In the genomic region with DNA sequence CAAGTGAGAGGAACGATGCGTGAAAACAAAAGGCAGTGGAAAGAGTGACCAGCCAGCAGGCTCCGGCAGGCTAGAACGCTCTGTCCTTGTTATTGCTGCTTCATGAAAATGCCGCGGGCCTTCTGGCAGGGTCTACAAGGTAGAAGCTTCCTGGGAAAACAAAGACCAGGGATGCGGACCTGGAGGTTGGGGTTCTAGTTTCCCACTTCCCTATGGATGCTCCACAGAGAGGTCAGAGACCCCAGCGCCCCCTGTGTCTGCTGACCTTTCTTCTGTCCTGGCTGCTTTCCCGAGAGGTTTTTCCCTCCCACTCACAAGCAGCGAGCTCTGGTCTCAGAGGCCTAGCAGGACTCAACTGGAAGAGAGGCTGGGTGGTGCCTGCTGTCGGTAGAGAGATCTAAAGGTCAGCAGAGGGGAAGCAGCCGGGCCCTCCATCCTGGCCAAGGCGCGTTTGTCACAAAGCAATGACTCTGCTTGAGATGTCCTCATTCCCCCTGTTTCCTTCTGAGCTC, we compare ENCODE assay signal across 9 mouse cellular contexts. TPM values are rescaled to one million over a fixed set of nuclear protein-coding genes. Genes with fewer than 3 reads are reported as not detected.
A peak's percentile ranks its signal among the peaks of the same experiment; 100 is the strongest.
DNase-seq lines count a peak whose midpoint lies in the region; ATAC-seq and TF ChIP-seq lines count a peak whose summit lies in the region.
"Had no signal": no experiment of that assay in that cellular context is flagged by ENCODE, and none has a peak within 500 bp of the region (broad histone marks: within the 10 kb centered on the region; RNA-seq: fewer than 3 reads in every experiment).

No protein-coding gene starts in this region.

- ATAC-seq in forebrain, embryonic 15.5 days (replicated peaks), result no peak
- no peak for ATAC-seq in intestine, embryonic 16.5 days

- DNase-seq in forebrain, embryonic 10.5 days (ENCODE audit: extremely low spot score, low spot score), result no peak
- no peak for DNase-seq in embryonic facial prominence, embryonic 10.5 days (ENCODE audit: low spot score)
- DNase-seq in kidney, adult 9 months, result peak; percentile 60
- DNase-seq in urinary bladder, postnatal 14 days (ENCODE audit: low spot score), result no peak
- no peak for DNase-seq in natural killer cell, adult 2 months (ENCODE audit: low spot score in 2 of 2)

- no peak for TF ChIP-seq CTCF in E14TG2a.4 (conservative IDR thresholded peaks at IDR 0.05; ENCODE audit: low read length)

- H3K27me3 ChIP-seq in forebrain, embryonic 10.5 days (ENCODE audit: poor library complexity, severe bottlenecking), result no peaks in the 10 kb centered on the region
- H3K27me3 ChIP-seq in forebrain, embryonic 15.5 days, result no peaks in the 10 kb centered on the region
- H3K27me3 ChIP-seq in E14TG2a.4 (ENCODE audit: insufficient read depth, low read length), result peaks cover 3% of the 10 kb centered on the region; the same call in 1 of the 2 replicates
- no peaks in the 10 kb centered on the region for H3K27me3 ChIP-seq in embryonic facial prominence, embryonic 10.5 days (replicated peaks; ENCODE audit: low read depth, poor library complexity, severe bottlenecking)
- no peaks in the 10 kb centered on the region for H3K27me3 ChIP-seq in intestine, embryonic 16.5 days (replicated peaks; ENCODE audit: control insufficient read depth, insufficient read depth, low read length)
- H3K27me3 ChIP-seq: embryonic facial prominence, embryonic 13.5 days had no signal

- H3K4me1 ChIP-seq in forebrain, embryonic 10.5 days, result peaks cover 27% of the 10 kb centered on the region
- H3K4me1 ChIP-seq in forebrain, embryonic 15.5 days, result no peaks in the 10 kb centered on the region
- peaks cover 51% of the 10 kb centered on the region for H3K4me1 ChIP-seq in E14TG2a.4 (replicated peaks; ENCODE audit: low read depth, low read length)
- peaks cover 31% of the 10 kb centered on the region for H3K4me1 ChIP-seq in embryonic facial prominence, embryonic 10.5 days
- 0 out of 2 replicates have a peak, but pooled peaks cover 4% of the 10 kb centered on the region for H3K4me1 ChIP-seq in intestine, embryonic 16.5 days (ENCODE audit: control insufficient read depth, insufficient read depth, low read length)

- H3K9me3 ChIP-seq in forebrain, embryonic 10.5 days, result no peaks in the 10 kb centered on the region
- H3K9me3 ChIP-seq in forebrain, embryonic 15.5 days, result no peaks in the 10 kb centered on the region
- no peaks in the 10 kb centered on the region for H3K9me3 ChIP-seq in E14TG2a.4 (ENCODE audit: low read length)
- no peaks in the 10 kb centered on the region for H3K9me3 ChIP-seq in embryonic facial prominence, embryonic 10.5 days
- no peaks in the 10 kb centered on the region for H3K9me3 ChIP-seq in intestine, embryonic 16.5 days (ENCODE audit: control insufficient read depth, low read length)
- H3K9me3 ChIP-seq: embryonic facial prominence, embryonic 13.5 days had no signal

- H3K27ac ChIP-seq in forebrain, embryonic 10.5 days, result peak overlapping the region; percentile 74
- H3K27ac ChIP-seq in forebrain, embryonic 15.5 days (replicated peaks), result no peak overlapping the region
- peak overlapping the region; percentile 67 for H3K27ac ChIP-seq in embryonic facial prominence, embryonic 10.5 days (replicated peaks)
- no peak overlapping the region for H3K27ac ChIP-seq in intestine, embryonic 16.5 days (ENCODE audit: low read length)
- H3K27ac ChIP-seq: embryonic facial prominence, embryonic 13.5 days had no signal

- no peak overlapping the region for H3K4me2 ChIP-seq in forebrain, embryonic 15.5 days (replicated peaks)
- no peak overlapping the region for H3K4me2 ChIP-seq in intestine, embryonic 16.5 days (ENCODE audit: low read depth, low read length)
- H3K4me2 ChIP-seq: embryonic facial prominence, embryonic 13.5 days had no signal

- H3K4me3 ChIP-seq in forebrain, embryonic 10.5 days, result no peak overlapping the region
- H3K4me3 ChIP-seq in forebrain, embryonic 15.5 days, result no peak overlapping the region
- peak overlapping the region; percentile 58 for H3K4me3 ChIP-seq in E14TG2a.4 (replicated peaks; ENCODE audit: low read length)
- H3K4me3 ChIP-seq in embryonic facial prominence, embryonic 10.5 days, result no peak overlapping the region
- H3K4me3 ChIP-seq in intestine, embryonic 16.5 days (ENCODE audit: low read length), result no peak overlapping the region
- H3K4me3 ChIP-seq: embryonic facial prominence, embryonic 13.5 days had no signal

- no peak overlapping the region for H3K9ac ChIP-seq in forebrain, embryonic 15.5 days (replicated peaks)
- H3K9ac ChIP-seq in intestine, embryonic 16.5 days (ENCODE audit: low read depth, low read length), result no peak overlapping the region
- H3K9ac ChIP-seq: embryonic facial prominence, embryonic 13.5 days had no signal

- 54% methylated on average over 14 of the region's 14 CpGs for WGBS in forebrain, embryonic 10.5 days
- WGBS in forebrain, embryonic 15.5 days, result 50% methylated on average over 14 of the region's 14 CpGs
- 50% methylated on average over 14 of the region's 14 CpGs for WGBS in embryonic facial prominence, embryonic 10.5 days
- WGBS in intestine, embryonic 16.5 days, result 58% methylated on average over 14 of the region's 14 CpGs

- H3K36me3 ChIP-seq in forebrain, embryonic 10.5 days (replicated peaks), result no peaks in the 10 kb centered on the region
- H3K36me3 ChIP-seq in forebrain, embryonic 15.5 days, result no peaks in the 10 kb centered on the region
- no peaks in the 10 kb centered on the region for H3K36me3 ChIP-seq in E14TG2a.4 (ENCODE audit: insufficient read depth, low read length)
- H3K36me3 ChIP-seq in embryonic facial prominence, embryonic 10.5 days (replicated peaks), result no peaks in the 10 kb centered on the region
- no peaks in the 10 kb centered on the region for H3K36me3 ChIP-seq in intestine, embryonic 16.5 days (ENCODE audit: control insufficient read depth, insufficient read depth, low read length)
- H3K36me3 ChIP-seq: embryonic facial prominence, embryonic 13.5 days had no signal

RNA-seq across cellular contexts. Expression of gene Mkln1, which starts 27.9 kb away (rescaled TPM):
- 207 TPM in 2 replicates for polyA plus RNA-seq in forebrain, embryonic 10.5 days (2016; fragmentation: Nextera tagmentation; extraction: Ambion mirVana)
- polyA plus RNA-seq in forebrain, embryonic 15.5 days (2015; fragmentation: Nextera tagmentation; extraction: Ambion mirVana), result 152 and 153 TPM in 2 replicates
- 210 and 227 TPM in 2 replicates for polyA plus RNA-seq in embryonic facial prominence, embryonic 10.5 days (2016; fragmentation: Nextera tagmentation; extraction: Ambion mirVana)
- 168 and 174 TPM in 2 replicates for polyA plus RNA-seq in intestine, embryonic 16.5 days (2015; fragmentation: Nextera tagmentation; extraction: Ambion mirVana)

Comparison
In these comparisons a context has a peak if more than half of its experiments do, and no peak if none do; other contexts are left out.
1. H3K27ac ChIP-seq: peak in forebrain, embryonic 10.5 days (single experiment) and embryonic facial prominence, embryonic 10.5 days (single experiment); none in forebrain, embryonic 15.5 days (single experiment) and intestine, embryonic 16.5 days (single experiment).